Mouse (Mus musculus) kidney, postnatal 10 days (tissue): ENCODE data around the gene Gcm2.
A peak's percentile ranks its signal among the peaks of the same experiment; 100 is the strongest.

Source experiments
- DNase-seq: peaks from one replicate; pipeline ENCODE4 v3.0.0; 2021; ENCODE audit warnings: mixed read lengths

Gcm2 gene

DNA sequence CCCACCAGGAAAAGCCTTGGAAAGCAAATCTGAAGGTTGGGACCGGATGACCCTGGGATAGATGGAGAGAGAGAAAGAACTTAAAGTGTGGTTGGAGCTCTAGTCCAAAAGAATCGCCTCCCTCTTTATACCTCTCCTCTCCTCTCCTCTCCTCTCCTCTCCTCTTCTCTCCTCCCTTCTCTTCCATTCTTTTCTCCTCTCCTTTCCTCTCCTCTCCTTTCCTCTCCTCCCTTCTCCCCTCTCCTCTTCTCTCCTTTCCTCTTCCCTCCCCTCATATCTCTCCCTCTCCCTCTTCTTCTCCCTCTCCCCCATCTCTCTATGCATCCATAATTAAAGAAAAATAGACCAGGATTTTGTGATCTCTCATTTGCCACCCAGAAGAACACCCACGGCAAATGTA lies at the start of gene Gcm2:
Gcm2 (minus strand) TSS at position 101 of the 400 bp plus-strand sequence.
- DNase-seq, result no peak

DNA sequence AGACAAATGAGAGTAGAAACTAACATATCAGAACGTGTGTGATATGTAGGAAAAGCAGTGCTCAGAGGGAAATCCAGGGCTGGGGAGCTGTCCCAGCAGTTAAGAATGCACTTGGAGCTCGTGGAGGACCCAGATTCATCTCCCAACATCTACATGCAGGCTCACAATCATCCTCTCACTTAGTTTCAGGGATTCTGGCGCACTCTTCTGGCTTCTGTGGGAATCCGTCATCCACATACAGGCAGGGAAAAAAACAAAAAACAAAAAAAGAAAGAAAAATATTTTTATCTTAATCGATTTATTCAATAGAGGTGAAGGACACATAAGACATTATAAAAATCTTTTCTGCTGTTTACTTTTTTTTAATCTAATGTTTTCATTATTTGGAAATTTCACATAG lies 47.6 kb upstream of the Gcm2 start:
- no peak for DNase-seq

DNA sequence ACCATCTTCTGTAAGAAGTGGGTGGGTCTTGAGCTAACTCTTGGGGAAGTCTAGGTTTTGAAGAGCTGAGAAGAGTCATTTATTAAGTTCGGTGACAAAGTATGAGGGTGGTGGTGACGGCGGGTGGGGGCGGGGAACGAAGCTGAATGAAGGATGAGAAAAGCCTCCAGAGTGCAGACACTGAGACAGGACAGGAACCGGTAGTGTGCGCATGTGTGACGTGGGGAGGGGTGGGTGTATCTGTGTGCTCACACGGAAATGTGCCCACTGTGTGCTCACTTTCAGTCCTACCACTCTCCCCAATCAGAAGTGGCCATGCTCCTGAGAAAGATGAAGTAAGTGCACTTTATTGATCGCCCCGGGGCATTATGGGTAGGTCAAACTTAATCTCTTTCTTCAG lies 42.3 kb upstream of the Gcm2 start:
- DNase-seq, result no peak

DNA sequence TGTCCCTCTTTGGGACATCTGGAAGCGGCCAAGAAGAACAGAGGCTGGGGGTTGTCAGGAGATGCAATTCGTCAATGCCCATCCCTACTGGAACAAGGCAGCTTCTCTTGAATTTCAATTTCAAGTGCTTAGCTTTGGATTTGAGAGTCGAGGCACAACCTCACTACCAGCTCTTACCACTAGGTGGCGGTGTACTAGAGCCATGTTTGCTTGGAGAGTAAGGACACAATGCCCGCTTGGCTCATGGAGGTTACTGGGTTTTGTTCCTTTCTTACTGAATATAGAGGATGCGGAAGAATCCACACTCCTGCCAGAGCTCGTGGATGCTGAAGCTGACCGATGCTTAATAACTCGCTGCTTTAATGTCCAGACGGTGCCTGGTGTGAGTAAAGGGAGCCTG lies 35.4 kb upstream of the Gcm2 start:
- DNase-seq, result peak; percentile 70

DNA sequence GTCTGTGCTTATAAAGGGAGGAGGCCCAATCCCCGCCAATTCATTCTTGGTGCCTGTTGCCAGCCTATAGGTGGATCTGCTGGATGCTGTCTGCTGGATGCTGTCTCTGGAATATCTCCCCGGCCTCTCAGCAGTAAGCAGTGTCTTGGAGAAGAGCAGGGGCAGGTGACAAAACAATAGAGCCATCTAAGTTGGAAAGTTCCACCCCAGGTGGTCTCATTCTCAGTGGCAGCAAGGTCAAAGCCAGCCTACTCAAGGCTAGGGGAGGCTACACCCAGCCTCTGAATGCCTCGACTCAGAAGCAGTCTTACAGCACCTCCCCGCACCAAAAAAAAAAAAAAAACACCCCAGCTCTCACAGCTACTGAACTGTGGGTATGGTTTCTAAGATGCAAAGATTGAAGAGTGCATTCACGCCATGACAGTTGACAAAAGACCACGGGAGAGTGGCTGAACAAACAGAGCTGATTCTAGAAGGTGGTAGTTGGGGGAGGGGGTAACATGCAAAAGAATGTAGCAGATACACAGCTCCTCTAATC lies 34.7 kb upstream of the Gcm2 start:
- no peak for DNase-seq

DNA sequence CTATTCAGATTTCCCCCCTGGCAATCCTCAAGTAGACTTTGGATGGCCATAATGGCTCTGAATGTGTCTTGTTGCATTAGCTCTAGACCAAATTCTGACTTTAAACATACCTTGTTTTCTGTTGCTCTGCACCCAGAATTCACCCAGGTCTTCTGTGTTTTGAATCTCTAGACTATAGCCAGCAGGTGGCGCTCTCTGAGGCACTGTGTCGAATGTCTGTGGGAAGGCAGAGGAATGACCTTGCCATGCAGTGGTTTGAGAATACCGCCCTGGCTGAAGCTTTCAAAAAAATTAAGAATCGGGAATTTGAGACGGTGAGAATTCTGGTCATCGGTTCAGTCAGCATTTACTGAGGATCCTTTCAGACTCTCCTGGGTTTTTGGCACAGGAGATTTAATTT lies 24.1 kb upstream of the Gcm2 start:
- DNase-seq, result peak; percentile 83

DNA sequence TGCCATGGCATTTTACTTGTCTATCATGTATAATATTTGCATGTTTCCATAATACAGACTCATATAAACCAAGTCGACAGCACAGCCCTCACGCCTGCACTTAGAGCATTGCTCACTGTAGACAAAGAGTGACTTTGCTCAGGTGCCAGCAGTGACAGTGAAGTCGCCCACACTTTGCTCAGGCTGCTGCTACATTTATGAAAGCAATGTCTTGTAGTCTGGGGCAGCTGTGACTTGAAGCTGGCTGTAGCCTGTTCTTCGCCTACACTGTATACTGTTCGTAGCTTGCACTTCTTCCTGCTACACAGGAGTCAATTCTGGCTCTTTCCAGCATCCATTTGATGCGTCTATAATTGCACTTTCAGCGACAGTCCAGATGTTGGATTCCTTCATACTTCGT lies 18.2 kb upstream of the Gcm2 start:
- DNase-seq, result no peak

DNA sequence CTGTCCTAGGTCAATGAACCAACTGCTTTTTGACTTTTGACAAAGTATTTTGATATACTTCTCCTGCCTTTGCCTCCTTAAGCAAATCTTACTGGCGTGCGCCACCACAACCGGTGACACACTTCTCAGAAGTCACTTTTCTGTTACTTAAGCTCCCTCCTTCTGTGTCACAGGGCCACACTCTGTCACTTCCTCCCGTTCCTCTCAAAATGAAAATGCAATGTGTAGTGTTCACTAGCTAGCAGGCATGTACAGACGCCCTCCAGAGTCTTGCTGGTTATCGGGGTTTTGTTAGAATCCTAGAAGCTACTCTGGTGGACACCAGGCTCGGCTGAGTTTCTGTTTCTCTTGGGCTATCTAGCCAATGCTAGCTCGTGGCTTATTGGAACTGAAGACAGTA lies 17.5 kb upstream of the Gcm2 start:
- DNase-seq, result no peak

DNA sequence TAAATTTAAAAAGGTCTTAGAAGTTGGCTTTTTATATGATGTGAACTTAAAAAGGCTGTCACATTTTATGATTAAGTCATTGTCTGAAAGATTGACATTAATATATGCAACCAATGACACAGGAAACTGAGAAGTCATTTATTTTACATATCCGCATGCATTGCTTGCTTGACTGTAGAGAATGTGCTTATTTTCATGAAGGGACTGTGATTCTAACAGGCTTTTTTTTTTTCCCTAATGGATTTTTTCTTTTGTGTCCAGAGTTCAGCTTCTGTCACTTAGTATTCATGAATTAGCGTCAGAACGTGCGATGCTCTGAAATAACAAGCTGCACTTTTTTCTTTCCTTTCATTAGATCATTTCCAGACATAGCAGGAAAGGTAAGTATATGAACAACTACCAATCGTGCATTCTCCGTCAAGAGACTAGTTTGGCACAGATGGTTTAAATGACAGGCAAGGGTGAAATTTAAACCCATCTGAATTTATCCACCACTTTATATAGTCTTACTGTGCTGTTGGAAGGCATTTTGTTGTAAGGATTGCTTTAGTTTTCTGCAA lies 12.9 kb upstream of the Gcm2 start:
- no peak for DNase-seq

DNA sequence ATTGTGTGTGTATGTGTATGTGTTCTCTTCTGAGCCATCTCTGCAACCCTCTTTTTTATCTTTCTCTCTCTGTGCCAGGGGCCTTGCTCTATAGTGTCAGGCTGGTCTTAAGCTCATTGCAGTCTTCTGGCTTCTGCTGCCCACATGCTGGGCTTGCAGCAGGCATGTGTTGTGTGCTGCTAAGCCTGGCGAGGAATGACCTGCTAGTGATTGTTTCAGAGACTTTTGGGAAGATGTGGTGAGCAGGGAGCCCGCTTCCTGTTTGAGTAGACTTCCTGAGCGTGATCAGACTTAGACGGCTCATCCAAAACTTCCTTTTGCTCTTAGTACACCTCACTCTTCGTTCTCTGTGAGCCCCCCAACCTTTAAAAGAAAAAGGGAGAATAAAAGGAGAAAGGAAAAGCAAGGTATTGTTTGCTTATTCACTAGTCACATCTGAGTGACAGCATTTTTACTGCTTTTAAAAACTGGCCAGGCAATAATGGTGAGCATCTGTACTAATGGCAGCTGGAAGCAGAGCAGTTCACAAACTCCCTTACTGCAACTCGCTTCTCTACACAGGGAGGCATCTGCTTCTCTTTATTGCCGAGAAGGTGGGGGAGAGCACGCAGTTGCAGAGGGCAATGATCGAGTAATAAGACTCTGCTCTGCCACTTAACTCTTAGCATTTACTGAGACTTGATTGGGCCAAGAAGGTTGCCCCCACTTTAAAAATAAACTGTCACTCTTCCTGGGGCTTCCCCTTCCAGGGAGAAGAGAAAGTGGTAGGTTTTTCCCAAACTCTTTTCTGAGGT lies 8.5 kb upstream of the Gcm2 start:
- DNase-seq, result no peak

DNA sequence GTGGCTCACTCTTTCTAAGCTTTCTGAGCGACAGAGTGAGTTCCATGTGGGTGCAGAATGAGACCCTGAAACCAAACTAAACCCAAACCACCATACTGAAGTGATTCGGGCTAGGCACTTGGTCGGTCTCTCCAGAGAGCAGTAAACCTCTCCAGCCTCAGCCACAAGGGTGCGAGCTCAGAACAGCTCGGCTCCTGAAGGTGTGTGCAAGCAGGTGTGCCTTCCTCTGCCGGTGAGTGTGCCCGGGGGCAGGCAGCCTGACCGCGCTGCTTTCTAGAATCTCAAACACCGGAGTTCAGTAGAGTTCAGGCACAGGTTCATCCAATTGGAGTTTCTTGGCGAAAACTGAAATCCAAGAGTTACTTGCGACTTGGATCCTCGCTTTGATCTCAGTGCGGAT lies 3.1 kb upstream of the Gcm2 start, which contains the start of gene Sycp2l:
Sycp2l (plus strand) TSS at position 368 of the 400 bp plus-strand sequence.
- DNase-seq, result peak; percentile 10

DNA sequence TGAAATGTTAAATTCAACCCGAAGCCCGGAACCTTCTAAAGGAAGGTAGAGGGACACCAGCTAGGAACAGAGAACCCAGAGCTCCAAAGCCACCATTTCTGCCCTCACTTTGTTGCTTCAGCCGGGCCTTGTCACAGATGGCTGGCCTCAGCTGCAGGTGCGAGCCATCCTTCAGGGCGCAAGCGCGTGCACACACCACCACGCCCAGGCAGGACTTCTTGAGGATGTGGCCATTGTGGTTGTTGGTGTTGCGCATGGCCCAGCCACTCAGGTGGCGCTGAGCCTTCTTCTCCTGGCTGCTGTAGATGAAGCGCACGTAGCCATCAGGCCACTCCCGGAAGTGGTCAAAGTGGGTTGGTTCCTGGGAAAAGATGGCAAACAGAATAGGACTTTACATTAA lies 5.3 kb downstream of the Gcm2 start:
- no peak for DNase-seq

DNA sequence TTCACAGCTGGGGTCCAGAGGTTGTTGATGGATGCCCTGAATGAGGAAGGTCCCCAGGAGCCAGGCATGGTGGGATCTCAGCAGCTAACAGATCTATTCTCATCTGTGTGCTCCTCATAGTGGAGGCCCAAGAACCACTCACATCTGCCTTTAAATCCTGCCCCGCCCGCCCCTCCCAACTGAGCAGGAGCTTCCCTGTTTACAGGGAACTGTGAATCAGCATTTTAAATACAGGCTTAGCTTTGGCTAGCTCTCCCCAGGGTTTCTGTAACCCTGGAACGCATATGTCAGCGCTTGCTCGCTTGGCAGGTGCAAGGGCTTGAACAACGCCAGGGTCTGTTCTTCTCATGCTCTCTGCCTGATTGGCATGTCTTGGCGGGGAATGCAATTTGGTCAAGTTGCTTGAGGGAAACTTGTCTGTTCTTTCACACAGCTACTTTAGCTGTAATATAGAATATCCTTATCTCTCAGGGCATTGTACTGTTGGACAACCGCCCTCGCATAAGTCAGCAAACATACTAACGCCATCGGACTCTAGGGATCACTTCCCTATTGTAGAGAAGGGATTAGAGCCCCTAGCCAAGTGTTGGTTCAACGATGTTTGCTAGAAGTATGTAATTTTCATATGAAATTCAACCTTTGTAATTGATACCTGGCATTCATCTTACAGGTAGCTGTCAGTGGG lies 6.9 kb downstream of the Gcm2 start:
- DNase-seq, result no peak

DNA sequence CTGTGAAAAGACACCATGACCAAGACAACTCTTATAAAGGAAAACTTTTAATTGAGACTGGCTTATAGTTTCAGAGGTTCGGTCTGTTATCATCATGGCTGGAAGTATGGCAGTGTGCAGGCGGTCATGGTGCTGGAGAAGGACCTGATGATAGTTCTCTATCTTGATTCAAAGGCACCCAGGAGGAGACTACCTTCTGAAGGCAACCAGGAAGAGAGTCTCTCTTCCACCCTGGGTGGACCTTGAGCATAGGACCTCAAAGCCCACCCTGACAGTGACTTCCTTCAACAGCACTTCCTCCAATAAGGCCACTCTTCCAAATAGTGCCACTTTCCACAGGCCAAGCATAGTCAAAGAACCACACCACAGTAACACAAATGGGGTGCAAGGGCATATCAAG lies 10.8 kb downstream of the Gcm2 start:
- no peak for DNase-seq

DNA sequence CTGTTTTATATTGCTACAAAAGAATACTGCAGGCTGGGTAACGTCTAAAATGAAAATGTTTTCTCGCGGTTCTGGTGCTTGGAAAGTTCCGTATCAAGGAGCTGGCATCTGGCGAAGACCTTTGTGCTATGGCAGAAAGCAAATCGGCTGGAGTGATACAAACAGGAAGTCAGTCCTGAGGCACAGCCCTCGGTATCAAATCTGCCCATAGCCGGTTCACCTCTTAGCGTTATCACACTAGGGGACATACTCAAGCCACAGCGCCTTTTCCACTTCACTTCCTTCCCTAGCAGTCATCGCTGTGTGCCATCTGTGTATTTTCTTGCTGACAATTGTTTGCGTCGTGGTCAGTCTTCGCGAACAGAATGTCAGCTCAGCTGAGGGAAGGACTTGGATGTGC lies 12.5 kb downstream of the Gcm2 start:
- DNase-seq, result no peak

DNA sequence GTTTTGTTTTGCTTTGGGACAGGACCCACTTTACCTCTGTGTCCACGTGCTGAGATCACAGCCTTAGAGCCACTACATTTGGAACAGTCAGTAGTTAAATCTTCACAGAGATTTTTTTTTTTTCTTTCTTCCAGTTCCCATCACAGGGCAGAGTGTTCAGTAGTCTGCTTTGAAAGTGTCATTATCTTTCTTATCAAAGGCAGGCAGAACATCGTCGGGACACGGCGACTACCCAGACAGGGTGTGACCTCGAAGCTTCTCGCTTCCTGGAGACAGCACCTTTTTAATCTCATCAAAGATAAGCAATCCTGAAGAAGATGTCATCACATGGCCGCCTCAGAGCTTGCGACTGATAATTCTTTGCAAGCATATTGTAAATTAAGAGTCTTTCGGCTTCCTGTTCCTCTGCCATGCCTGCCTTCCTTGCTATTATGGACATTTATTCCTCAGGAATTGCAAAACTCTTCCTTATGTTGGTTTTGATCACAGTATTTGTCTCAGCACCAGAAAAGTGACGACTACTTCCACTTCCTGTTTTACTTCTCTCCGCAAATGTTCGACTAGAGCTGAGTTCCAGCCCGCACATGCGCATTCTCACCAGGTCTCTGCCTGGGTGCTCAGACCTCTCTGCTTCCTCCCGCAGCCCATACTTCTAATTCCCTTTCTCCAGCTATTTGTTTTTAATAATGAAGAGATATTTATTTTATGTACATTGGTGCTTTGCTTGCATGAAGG lies 13.3 kb downstream of the Gcm2 start:
- no peak for DNase-seq

DNA sequence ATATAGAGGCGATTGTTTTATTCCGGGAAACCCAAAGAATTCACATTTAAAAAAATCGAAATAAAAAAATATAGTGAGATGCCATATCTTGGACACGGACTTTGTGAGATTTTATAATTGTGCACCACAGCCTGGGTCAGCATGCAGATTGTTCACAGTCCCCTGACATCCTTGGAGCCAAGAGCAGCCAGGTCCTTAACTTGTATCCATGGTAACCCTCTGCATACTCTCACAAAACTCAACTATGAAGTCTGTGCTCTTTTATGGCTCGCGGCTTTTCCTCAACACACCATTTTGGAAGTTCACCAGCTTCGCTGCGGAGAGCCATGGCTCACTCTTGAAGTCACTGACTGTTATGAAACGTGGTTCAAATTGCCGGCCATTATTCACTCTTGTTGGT lies 16.7 kb downstream of the Gcm2 start:
- DNase-seq, result no peak

DNA sequence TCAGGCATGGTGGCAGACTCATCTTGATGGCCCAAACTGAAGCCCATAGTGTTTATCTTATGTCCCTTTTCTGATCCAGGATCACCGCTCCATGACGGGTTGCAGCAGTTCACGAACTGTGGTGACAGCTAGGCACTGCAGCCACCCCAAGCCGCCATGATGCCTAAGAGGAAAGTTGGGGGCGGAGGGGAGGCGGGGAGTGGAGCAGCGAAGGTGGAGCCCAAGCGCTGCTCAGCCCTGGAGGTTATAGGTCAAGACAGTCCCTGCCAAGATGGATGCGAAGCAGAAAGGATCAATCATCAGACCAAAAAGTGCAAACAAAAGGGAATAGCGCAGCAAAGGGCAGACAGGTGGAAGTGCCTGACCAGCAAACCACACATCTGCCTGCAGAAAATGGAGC lies 19.6 kb downstream of the Gcm2 start:
- DNase-seq, result no peak

DNA sequence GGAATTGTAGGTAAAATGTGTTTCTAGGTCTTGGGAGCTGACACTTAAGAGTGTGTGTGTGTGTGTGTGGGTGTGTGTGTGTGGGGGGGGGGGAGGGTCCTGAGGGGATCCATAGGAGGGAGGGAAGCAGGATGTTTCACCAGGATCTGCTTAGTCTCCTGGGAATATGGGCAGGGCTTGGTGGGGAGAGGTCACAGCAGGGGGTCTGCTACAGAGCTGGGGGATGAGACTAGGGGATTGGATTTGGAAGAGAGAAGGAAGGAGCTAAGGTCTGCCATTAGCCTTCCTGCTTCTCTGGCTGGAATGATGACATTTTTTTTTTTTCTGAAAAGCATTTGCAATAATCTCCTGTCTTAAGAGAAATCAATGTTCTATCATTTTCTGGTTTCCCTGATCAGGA lies 22.1 kb downstream of the Gcm2 start:
- no peak for DNase-seq

DNA sequence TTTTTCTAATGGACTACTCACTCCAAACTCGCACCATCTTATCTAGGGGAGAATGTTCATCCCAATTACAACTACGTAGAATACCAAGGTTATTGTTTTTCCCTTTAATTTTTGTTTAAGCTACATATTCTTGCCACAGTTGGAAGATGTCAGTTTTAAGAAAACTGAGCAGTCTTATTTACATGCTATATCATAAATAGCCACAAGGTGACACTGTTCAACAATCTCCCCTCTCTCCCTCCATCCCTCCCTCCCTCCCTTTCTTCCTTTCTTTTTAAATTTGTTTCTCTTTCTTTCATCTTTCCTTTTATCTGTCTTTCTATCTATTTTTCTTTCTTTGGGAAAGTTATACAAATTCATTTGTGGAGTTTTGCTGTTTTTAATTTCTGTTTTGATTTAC lies 25.7 kb downstream of the Gcm2 start:
- no peak for DNase-seq

DNA sequence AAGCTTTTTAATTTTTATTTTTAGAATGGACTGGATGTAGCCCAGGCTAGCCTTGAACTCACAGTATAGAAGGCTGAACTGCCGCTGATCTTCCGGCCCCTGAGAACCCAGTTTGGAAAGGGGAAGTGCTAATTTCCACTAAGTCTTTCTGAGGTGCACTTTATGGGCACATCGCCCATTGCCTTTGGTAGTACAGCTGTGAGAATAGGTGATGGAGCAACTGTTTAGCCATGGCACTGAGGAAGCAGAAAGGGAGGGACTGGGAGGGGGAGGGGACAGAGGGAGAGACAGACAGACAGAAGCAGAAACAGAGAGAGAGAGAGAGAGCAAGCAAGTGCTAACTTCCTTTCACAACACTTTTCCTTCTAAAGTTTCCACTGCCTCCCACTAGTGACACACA lies 26.3 kb downstream of the Gcm2 start:
- DNase-seq, result no peak

DNA sequence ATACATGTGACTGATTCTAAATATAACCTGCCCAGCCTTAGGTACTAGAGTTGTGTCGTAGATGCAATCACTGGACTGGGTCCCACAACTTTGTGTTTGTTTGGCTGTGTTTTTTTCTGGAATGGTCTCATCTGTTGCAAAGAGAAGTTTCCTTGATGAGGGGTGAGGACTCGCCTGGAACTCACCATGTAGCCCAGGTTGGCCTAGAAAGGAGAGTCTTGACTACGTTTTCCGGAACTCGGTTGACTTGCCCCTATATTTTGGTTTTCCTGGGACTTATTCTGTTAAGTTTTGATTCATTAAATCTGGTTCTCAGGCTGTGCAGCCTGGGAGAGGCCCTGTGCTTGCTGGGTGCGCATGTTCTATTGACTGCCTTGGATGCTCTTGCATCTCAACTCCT lies 30.1 kb downstream of the Gcm2 start:
- DNase-seq, result no peak

DNA sequence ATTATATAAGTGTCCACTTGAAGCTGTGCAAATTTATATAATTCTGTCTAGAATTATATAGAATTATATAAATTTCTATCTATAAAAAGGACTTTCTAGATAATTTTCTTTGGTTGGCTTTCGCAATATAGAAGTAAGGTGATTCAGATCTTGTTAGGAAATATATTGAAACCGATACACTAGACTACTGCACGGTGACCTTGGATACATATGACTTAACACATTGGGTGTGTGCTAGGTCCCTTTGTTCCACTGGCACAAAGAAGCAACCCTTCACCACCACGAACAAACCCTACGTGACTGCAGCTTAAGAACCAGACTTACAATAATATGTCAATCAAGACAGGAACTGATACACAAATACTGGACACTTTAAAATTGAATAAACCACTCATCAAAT lies 31.0 kb downstream of the Gcm2 start:
- no peak for DNase-seq
